Mouse (Mus musculus) bone marrow macrophage, adult 2 months (primary cell): ENCODE measurements around the gene Rpl9.

Experiments
- CTCF ChIP-seq: IDR thresholded peaks from 2 replicates; pipeline ENCODE4 v1.5.1; 2012; ENCODE audit warnings: low read depth, mild to moderate bottlenecking, low read length, moderate library complexity
- POLR2A ChIP-seq: IDR thresholded peaks from 2 replicates; pipeline ENCODE4 v1.6.1; 2012; ENCODE audit warnings: mild to moderate bottlenecking, low read depth, low read length, borderline replicate concordance

DNA sequence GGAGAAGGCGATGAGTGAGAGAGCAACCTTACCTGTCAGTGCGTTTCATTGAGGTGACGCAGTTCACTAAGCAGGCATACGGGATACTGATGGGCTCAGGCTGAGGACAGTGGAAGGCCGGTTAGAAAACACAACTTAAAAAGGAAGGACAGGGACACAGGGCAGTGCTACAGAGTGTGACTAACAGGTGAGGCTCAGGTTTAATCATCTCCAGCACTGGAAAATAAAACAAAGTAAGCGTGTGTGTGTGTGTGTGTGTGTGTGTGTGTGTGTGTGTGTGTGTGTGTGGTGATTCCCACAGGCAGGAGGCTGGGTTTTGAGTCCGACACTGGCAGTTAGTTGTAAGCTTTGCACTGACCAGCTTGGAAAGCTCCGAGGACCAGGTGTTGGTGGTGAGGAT, 31.6 kb upstream of the Rpl9 start:
- TF ChIP-seq POLR2A: no peak
- no peak for TF ChIP-seq CTCF
